Mouse (Mus musculus) liver, embryonic 11.5 days (tissue): Measurements from ENCODE around the gene Ttc27. TPM values are rescaled to one million over a fixed set of nuclear protein-coding genes. Genes with fewer than 3 reads are reported as not detected.

Experiments used
- ATAC-seq: fragments of 200-750 bp; cut with Nextera tagmentation; replicated peaks from 2 replicates; pipeline ENCODE4 v1.8.0; 2017; ENCODE audit warnings: moderate number of reproducible peaks, mild to moderate bottlenecking, moderate TSS enrichment, moderate library complexity; ENCODE audit not compliant: low FRiP score
- DNase-seq: peaks from one replicate; pipeline ENCODE4 v3.0.0-alpha.2; 2017; ENCODE audit warnings: low spot score
- H3K27ac ChIP-seq: fragments of 300-500 bp; sonication (generic); 2 replicates; pipeline ENCODE4 v1.5.1; 2014; ENCODE audit warnings: mild to moderate bottlenecking, low read depth, low read length, control low read depth
- H3K27me3 ChIP-seq: fragments of 300-500 bp; sonication (generic); replicated peaks from 2 replicates; pipeline ENCODE4 v1.6.1; 2014; ENCODE audit warnings: low read length, mixed read lengths; ENCODE audit not compliant: control insufficient read depth, insufficient read depth
- H3K36me3 ChIP-seq: fragments of 300-500 bp; sonication (generic); 2 replicates; pipeline ENCODE4 v1.6.1; 2014; ENCODE audit warnings: mild to moderate bottlenecking, low read length, moderate library complexity, mixed read lengths; ENCODE audit not compliant: control insufficient read depth, insufficient read depth
- H3K4me1 ChIP-seq: fragments of 300-500 bp; sonication (generic); replicated peaks from 2 replicates; pipeline ENCODE4 v1.6.1; 2014; ENCODE audit warnings: low read length, mixed read lengths; ENCODE audit not compliant: control insufficient read depth, insufficient read depth
- H3K4me2 ChIP-seq: fragments of 300-500 bp; sonication (generic); 2 replicates; pipeline ENCODE4 v1.6.1; 2014; ENCODE audit warnings: mild to moderate bottlenecking, control low read depth, moderate library complexity
- H3K4me3 ChIP-seq: fragments of 300-500 bp; sonication (generic); 2 replicates; pipeline ENCODE4 v1.5.1; 2014; ENCODE audit warnings: low read depth, low read length, control low read depth
- H3K9ac ChIP-seq: fragments of 300-500 bp; sonication (generic); 2 replicates; pipeline ENCODE4 v1.6.1; 2014; ENCODE audit warnings: low read depth, low read length, control low read depth
- H3K9me3 ChIP-seq: fragments of 300-500 bp; sonication (generic); 2 replicates; pipeline ENCODE4 v1.6.1; 2016; ENCODE audit warnings: low read length, inconsistent platforms, mixed read lengths; ENCODE audit not compliant: control insufficient read depth
- WGBS: fragments of 180-500 bp; shearing (Covaris S2); extraction: QIAGEN DNeasy Blood & Tissue Kit; methylation state at CpG from one replicate; pipeline ENCODE4 v1.1.7; 2014; 5-methylcytosine and 5-hydroxymethylcytosine counted together
- polyA plus RNA-seq: library from polyadenylated mRNA; unstranded; fragments of >200 nt; fragmentation: Nextera tagmentation; extraction: Ambion mirVana; gene quantifications from 2 replicates; pipeline ENCODE4 v1.2.1, GENCODE M21; 2014

The Ttc27 gene
- polyA plus RNA-seq, 1 experiment from 2014 or later, result 37.6 TPM

GRCm38 (mm10) chr17:74717091-74717617, 378 bp upstream of the Ttc27 start:
- Histone ChIP-seq H3K4me3 (peak overlapping the region; percentile 69), H3K36me3 (no peaks in the 10 kb centered on the region), H3K4me1 (no peaks in the 10 kb centered on the region), H3K9ac (peak overlapping the region; percentile 64), H3K27ac (no peak overlapping the region; the same call in 1 of the 2 replicates), H3K9me3 (no peaks in the 10 kb centered on the region), H3K27me3 (no peaks in the 10 kb centered on the region), H3K4me2 (peak overlapping the region; percentile 90)
- DNase-seq (peak; percentile 35), ATAC-seq (0 out of 2 replicates have a peak, but pooled peaks have one; percentile 15)
- 10% methylated on average over 14 of the region's 14 CpGs for WGBS

GRCm38 (mm10) chr17:74732872-74733271, 15.3 kb downstream of the Ttc27 start:
- no peak overlapping the region for H3K9ac ChIP-seq
- no peak for ATAC-seq
- H3K27me3 ChIP-seq, result no peaks in the 10 kb centered on the region
- no peaks in the 10 kb centered on the region for H3K4me1 ChIP-seq
- peaks cover 3% of the 10 kb centered on the region; the same call in 1 of the 2 replicates for H3K36me3 ChIP-seq
- no peak overlapping the region for H3K27ac ChIP-seq
- H3K4me3 ChIP-seq, result no peak overlapping the region
- H3K4me2 ChIP-seq, result no peak overlapping the region
- no peak for DNase-seq
- no peaks in the 10 kb centered on the region for H3K9me3 ChIP-seq

- DNase-seq, result no peak
- no peak for ATAC-seq
- Histone ChIP-seq H3K9ac (no peak overlapping the region), H3K36me3 (peaks cover 5% of the 10 kb centered on the region; the same call in 1 of the 2 replicates), H3K4me2 (no peak overlapping the region), H3K4me3 (no peak overlapping the region), H3K9me3 (no peaks in the 10 kb centered on the region), H3K4me1 (no peaks in the 10 kb centered on the region), H3K27me3 (no peaks in the 10 kb centered on the region), H3K27ac (no peak overlapping the region)
- WGBS, result 77% methylated on average over 11 of the region's 11 CpGs
These were observed 17.9 kb downstream of the Ttc27 start for GRCm38 (mm10) chr17:74735392-74735791.

- DNase-seq, result no peak
- H3K4me2 ChIP-seq, result no peak overlapping the region
- no peaks in the 10 kb centered on the region for H3K9me3 ChIP-seq
- no peak overlapping the region for H3K9ac ChIP-seq
- no peak overlapping the region for H3K4me3 ChIP-seq
- H3K27ac ChIP-seq, result no peak overlapping the region
- no peaks in the 10 kb centered on the region for H3K4me1 ChIP-seq
- peaks cover under 1% of the 10 kb centered on the region; the same call in 1 of the 2 replicates for H3K36me3 ChIP-seq
- H3K27me3 ChIP-seq, result no peaks in the 10 kb centered on the region
- WGBS, result 78% methylated on average over 1 of the region's 1 CpGs
- no peak for ATAC-seq
These were observed 32.1 kb downstream of the Ttc27 start for GRCm38 (mm10) chr17:74749659-74750058.

- H3K4me2 ChIP-seq, result no peak overlapping the region
- ATAC-seq (no peak), DNase-seq (no peak)
- H3K9me3 ChIP-seq, result no peaks in the 10 kb centered on the region
- no peak overlapping the region for H3K27ac ChIP-seq
- no peak overlapping the region for H3K9ac ChIP-seq
- no peaks in the 10 kb centered on the region for H3K27me3 ChIP-seq
- no peak overlapping the region for H3K4me3 ChIP-seq
- no peaks in the 10 kb centered on the region for H3K4me1 ChIP-seq
- WGBS, result 77% methylated on average over 4 of the region's 4 CpGs
- H3K36me3 ChIP-seq, result no peaks in the 10 kb centered on the region
These were observed 33.5 kb downstream of the Ttc27 start for GRCm38 (mm10) chr17:74751026-74751425.

GRCm38 (mm10) chr17:74752906-74753627, 35.5 kb downstream of the Ttc27 start:
- ATAC-seq (no peak), DNase-seq (no peak)
- Histone ChIP-seq H3K36me3 (no peaks in the 10 kb centered on the region), H3K27ac (no peak overlapping the region), H3K4me3 (no peak overlapping the region), H3K4me1 (no peaks in the 10 kb centered on the region), H3K27me3 (no peaks in the 10 kb centered on the region), H3K4me2 (no peak overlapping the region), H3K9ac (no peak overlapping the region), H3K9me3 (no peaks in the 10 kb centered on the region)
- WGBS, result 86% methylated on average over 8 of the region's 8 CpGs

- 88% methylated on average over 5 of the region's 5 CpGs for WGBS
- H3K4me2 ChIP-seq, result no peak overlapping the region
- ATAC-seq, result no peak
- no peaks in the 10 kb centered on the region for H3K4me1 ChIP-seq
- H3K36me3 ChIP-seq, result no peaks in the 10 kb centered on the region; the same call in 1 of the 2 replicates
- H3K9ac ChIP-seq, result no peak overlapping the region
- no peak overlapping the region for H3K27ac ChIP-seq
- DNase-seq, result no peak
- no peak overlapping the region for H3K4me3 ChIP-seq
- no peaks in the 10 kb centered on the region for H3K27me3 ChIP-seq
- no peaks in the 10 kb centered on the region for H3K9me3 ChIP-seq
These were observed 36.1 kb downstream of the Ttc27 start for GRCm38 (mm10) chr17:74753628-74754104.

GRCm38 (mm10) chr17:74754369-74755118, 37.0 kb downstream of the Ttc27 start:
- no peak overlapping the region for H3K27ac ChIP-seq
- H3K4me3 ChIP-seq, result no peak overlapping the region
- no peaks in the 10 kb centered on the region; the same call in 1 of the 2 replicates for H3K36me3 ChIP-seq
- H3K4me2 ChIP-seq, result no peak overlapping the region
- H3K9ac ChIP-seq, result no peak overlapping the region
- H3K9me3 ChIP-seq, result no peaks in the 10 kb centered on the region
- no peak for ATAC-seq
- no peaks in the 10 kb centered on the region for H3K27me3 ChIP-seq
- 95% methylated on average over 11 of the region's 11 CpGs for WGBS
- DNase-seq, result no peak
- no peaks in the 10 kb centered on the region for H3K4me1 ChIP-seq
